21 mouse cellular contexts compared by ENCODE assay signal in the genomic region with DNA sequence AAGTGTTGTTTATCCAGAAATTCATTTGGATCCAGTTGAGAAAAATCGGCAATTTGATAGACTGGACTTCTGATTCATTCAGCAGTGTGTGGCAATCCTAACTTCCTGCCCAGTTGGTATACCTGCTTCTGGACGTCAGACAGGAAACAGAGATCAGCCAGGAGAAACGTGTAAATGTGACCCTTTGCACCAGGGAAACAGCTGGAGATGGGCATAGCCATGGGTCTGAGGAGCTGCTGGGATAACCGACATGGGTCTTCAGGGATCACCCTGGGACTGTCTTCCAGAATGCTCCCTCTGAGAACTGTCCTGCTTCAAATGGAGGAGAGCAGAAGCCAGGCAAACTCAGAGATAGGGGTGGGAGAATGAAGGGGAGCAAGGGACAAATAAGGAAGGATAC.
DNase-seq lines count a peak whose midpoint lies in the region; ATAC-seq lines count a peak whose summit lies in the region.
"Had no signal": no experiment of that assay in that cellular context is flagged by ENCODE, and none has a peak within 500 bp of the region (broad histone marks: within the 10 kb centered on the region; RNA-seq: fewer than 3 reads in every experiment).

No protein-coding gene starts in this region.

- H3K36me3 ChIP-seq in heart, embryonic 15.5 days = no peaks in the 10 kb centered on the region
- no peaks in the 10 kb centered on the region for H3K36me3 ChIP-seq in embryonic facial prominence, embryonic 10.5 days (replicated peaks)
- no peaks in the 10 kb centered on the region for H3K36me3 ChIP-seq in limb, embryonic 13.5 days
- no peaks in the 10 kb centered on the region for H3K36me3 ChIP-seq in forebrain, embryonic 10.5 days (replicated peaks)
- H3K36me3 ChIP-seq: forebrain, embryonic 12.5 days; hindbrain, embryonic 12.5 days; kidney, embryonic 15.5 days had no signal

- no peak overlapping the region for H3K4me3 ChIP-seq in heart, embryonic 15.5 days
- H3K4me3 ChIP-seq in embryonic facial prominence, embryonic 10.5 days = no peak overlapping the region
- no peak overlapping the region for H3K4me3 ChIP-seq in limb, embryonic 13.5 days
- no peak overlapping the region for H3K4me3 ChIP-seq in forebrain, embryonic 10.5 days
- H3K4me3 ChIP-seq: forebrain, embryonic 12.5 days; hindbrain, embryonic 12.5 days; kidney, embryonic 15.5 days had no signal

- H3K4me1 ChIP-seq in heart, embryonic 15.5 days (replicated peaks) = peaks cover 36% of the 10 kb centered on the region
- peaks cover 29% of the 10 kb centered on the region for H3K4me1 ChIP-seq in embryonic facial prominence, embryonic 10.5 days
- peaks cover 60% of the 10 kb centered on the region for H3K4me1 ChIP-seq in limb, embryonic 13.5 days
- no peaks in the 10 kb centered on the region for H3K4me1 ChIP-seq in forebrain, embryonic 10.5 days
- H3K4me1 ChIP-seq: forebrain, embryonic 12.5 days had no signal

- H3K27ac ChIP-seq in heart, embryonic 15.5 days = peak overlapping the region; percentile 83
- peak overlapping the region; percentile 40; the same call in 1 of the 2 replicates for H3K27ac ChIP-seq in embryonic facial prominence, embryonic 10.5 days (replicated peaks)
- H3K27ac ChIP-seq in limb, embryonic 13.5 days = peak overlapping the region; percentile 79
- no peak overlapping the region for H3K27ac ChIP-seq in forebrain, embryonic 10.5 days
- H3K27ac ChIP-seq: forebrain, embryonic 12.5 days; hindbrain, embryonic 12.5 days; macrophage had no signal

- ATAC-seq in heart, embryonic 15.5 days (replicated peaks; ENCODE audit: insufficient number of reproducible peaks, insufficient read depth, low FRiP score, low read depth) = no peak
- ATAC-seq in limb, embryonic 13.5 days (ENCODE audit: low FRiP score, low read depth) = no peak
- no peak for ATAC-seq in inflammation-experienced regulatory T-cells, adult 6 months
- ATAC-seq: lung, postnatal 0 days had no signal

- 47% methylated on average over 4 of the region's 4 CpGs for WGBS in heart, embryonic 15.5 days
- 49% methylated on average over 4 of the region's 4 CpGs for WGBS in embryonic facial prominence, embryonic 10.5 days
- 37% methylated on average over 4 of the region's 4 CpGs for WGBS in limb, embryonic 13.5 days
- whole genome bisulfite sequencing in forebrain, embryonic 10.5 days = 71% methylated on average over 4 of the region's 4 CpGs

- H3K9me3 ChIP-seq in heart, embryonic 15.5 days (replicated peaks) = no peaks in the 10 kb centered on the region
- H3K9me3 ChIP-seq in embryonic facial prominence, embryonic 10.5 days = no peaks in the 10 kb centered on the region
- no peaks in the 10 kb centered on the region for H3K9me3 ChIP-seq in limb, embryonic 13.5 days
- no peaks in the 10 kb centered on the region for H3K9me3 ChIP-seq in forebrain, embryonic 10.5 days
- H3K9me3 ChIP-seq: forebrain, embryonic 12.5 days; hindbrain, embryonic 12.5 days; kidney, embryonic 15.5 days had no signal

- no peaks in the 10 kb centered on the region for H3K27me3 ChIP-seq in heart, embryonic 15.5 days
- H3K27me3 ChIP-seq in embryonic facial prominence, embryonic 10.5 days (replicated peaks; ENCODE audit: low read depth, poor library complexity, severe bottlenecking) = no peaks in the 10 kb centered on the region
- peaks cover 10% of the 10 kb centered on the region; the same call in 1 of the 2 replicates for H3K27me3 ChIP-seq in limb, embryonic 13.5 days
- H3K27me3 ChIP-seq in forebrain, embryonic 10.5 days (ENCODE audit: poor library complexity, severe bottlenecking) = no peaks in the 10 kb centered on the region
- H3K27me3 ChIP-seq: hindbrain, embryonic 12.5 days had no signal

- H3K9ac ChIP-seq in heart, embryonic 15.5 days = no peak overlapping the region
- no peak overlapping the region for H3K9ac ChIP-seq in limb, embryonic 13.5 days
- H3K9ac ChIP-seq: forebrain, embryonic 12.5 days; hindbrain, embryonic 12.5 days; kidney, embryonic 15.5 days had no signal

- DNase-seq in heart, adult 11 months = peak; percentile 88
- no peak for DNase-seq in heart, postnatal 10 days
- no peak for DNase-seq in heart, adult 8-10 months (ENCODE audit: low spot score)
- no peak for DNase-seq in embryonic facial prominence, embryonic 10.5 days (ENCODE audit: low spot score)
- DNase-seq in forebrain, embryonic 10.5 days (ENCODE audit: extremely low spot score, low spot score) = no peak
- DNase-seq: cerebellum, adult 8-10 months; cerebellum, postnatal 36 days; embryo, embryonic 11 days; kidney, adult 11 months; kidney, postnatal 36 days; layer of hippocampus, postnatal 36 days; liver; right cerebral cortex, postnatal 4 days had no signal

- intact Hi-C loops in heart, postnatal 10 days (cut with DNase I) = loop anchor here (5.0 kb wide), 1 partner anchor 104 kb away; no protein-coding TSS in a partner anchor

- H3K4me2 ChIP-seq in heart, embryonic 15.5 days = no peak overlapping the region
- H3K4me2 ChIP-seq in limb, embryonic 13.5 days (replicated peaks) = no peak overlapping the region; the same call in 1 of the 2 replicates
- H3K4me2 ChIP-seq: forebrain, embryonic 12.5 days; hindbrain, embryonic 12.5 days; kidney, embryonic 15.5 days had no signal
